Mouse (Mus musculus) kidney, postnatal 14 days (tissue): ENCODE measurements around the gene Mlkl.
"Not testable (repeated sequence)": the region's sequence is repeated elsewhere in the genome, so short reads cannot be mapped to it uniquely, and the experiment has no call there.

Experiments
- DNase-seq: peaks from one replicate; pipeline ENCODE4 v3.0.0; 2022; ENCODE audit warnings: mixed read lengths

The Mlkl gene

DNA sequence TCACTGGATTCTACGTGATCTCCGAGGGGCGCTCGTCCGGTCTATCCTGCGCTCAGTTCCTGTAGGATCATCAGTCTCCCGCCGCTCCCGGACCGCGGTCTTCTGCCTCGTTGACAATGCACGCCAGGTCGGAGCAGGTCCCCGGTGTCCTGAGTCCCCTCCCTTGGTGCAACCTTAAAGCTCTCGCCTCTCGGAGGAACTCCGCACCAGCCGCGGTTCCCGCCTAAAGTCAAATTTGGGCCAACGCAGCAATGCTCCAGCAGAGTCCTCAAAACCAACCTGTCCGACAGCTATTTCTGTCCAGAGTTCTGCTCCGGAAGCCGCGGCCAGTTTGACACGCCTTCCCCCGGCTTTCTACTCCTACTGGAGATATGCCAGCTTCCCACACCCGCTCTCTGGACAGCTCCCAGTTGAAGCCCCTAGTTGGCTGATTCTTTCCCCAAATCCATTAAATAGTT is at the start of gene Mlkl:
Gene Mlkl, minus strand, starts transcription at position 288 of the 458 bp plus-strand sequence.
- DNase-seq: peak; percentile 74

DNA sequence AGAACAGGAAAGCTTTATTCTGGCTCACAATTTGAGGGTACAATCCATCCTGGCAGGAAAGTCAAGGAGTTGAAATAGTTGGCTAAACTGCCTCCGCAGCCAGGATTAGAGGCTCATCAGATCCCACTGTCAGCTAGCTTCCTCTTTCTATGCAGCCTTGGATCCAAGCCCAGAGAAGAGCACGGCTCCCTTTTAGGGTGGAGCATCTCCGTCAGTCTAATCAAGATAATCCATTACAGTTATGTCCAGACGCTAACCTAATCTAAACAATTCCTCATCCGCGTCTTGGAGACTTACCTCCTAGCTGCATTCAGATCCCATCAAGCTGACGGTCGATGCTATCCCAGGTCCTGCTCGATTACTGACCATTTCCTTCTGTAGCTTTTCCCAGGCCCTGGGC is 47.9 kb upstream of the Mlkl start:
- no peak for DNase-seq

GRCm38 (mm10) chr8:111384628-111385027 is 46.7 kb upstream of the Mlkl start:
- no peak for DNase-seq

DNA sequence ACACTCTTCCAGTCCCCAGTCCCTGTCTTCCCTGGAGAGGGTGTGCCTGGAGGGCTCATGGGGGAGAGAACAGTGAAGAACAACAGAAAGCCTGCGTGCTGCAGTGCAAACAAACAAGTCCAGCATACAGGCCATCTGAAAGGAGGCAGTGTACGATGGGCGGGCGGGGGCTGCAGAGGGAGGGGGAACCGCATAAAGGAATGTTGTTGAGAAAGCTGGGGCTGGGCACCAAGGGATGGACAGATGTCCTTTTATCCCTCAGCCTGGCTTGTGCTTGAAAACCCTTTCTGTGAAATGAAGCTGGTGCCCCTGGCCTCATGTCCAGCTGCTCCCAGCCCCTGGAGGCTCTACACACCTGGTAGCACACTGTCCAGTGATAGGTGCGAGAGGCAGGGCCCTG is 37.2 kb upstream of the Mlkl start:
- no peak for DNase-seq

GRCm38 (mm10) chr8:111369711-111370110 is 31.7 kb upstream of the Mlkl start:
- no peak for DNase-seq

- no peak for DNase-seq
These were observed 29.4 kb upstream of the Mlkl start for GRCm38 (mm10) chr8:111367350-111367749.

DNA sequence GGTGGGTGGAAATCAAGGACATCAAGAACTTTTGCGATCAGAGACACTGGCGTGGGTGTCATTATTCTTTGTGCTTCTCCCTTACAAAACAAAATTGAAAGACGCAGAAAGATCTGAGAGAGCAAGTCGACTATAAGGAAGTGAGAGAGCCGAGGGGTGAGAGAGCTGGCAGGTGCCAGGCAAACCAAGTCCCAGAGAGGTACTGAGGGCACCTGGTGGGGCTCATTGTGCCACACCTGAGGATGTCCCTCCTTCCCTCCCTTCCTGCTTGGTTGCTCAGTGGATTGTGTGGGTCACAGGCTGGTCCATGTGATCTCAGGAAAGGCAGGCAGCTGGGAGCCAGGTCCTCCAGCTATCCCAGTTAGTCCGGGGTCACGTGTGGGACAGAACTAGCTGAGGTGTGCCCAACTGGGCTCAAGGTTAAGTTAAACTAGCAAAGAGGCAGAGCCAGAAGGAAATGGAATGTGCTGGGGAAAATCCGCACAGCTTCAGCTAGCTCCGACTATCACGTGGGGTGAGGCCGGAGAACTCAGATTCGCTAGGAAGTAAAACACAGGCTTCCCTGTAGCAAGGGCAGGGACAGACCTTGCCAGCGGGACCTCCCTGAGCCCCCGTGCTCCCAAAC is 28.7 kb upstream of the Mlkl start:
- peak; percentile 82 for DNase-seq

DNA sequence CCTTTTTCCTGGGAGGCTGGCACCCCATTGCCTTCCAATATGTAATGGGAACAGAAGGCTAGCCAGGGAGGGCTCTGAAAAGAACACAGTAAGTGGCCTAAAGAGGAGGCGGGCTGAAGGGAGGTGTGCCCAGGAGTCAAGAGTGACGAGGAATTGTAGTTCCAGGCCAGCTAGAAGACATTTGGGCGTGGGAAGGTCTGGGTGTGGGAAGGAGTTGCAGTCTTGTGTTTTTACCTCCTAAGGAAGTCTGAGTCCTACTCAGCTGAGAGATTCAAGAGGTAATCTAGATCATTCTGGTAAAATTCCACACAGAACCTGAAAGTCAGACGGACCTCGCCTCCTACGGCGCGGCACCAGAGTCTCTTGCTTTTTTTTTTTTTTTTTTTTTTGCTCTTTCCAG is 25.5 kb upstream of the Mlkl start:
- DNase-seq: no peak

- peak; percentile 59 for DNase-seq
These were observed 22.7 kb upstream of the Mlkl start for GRCm38 (mm10) chr8:111360579-111361209.

DNA sequence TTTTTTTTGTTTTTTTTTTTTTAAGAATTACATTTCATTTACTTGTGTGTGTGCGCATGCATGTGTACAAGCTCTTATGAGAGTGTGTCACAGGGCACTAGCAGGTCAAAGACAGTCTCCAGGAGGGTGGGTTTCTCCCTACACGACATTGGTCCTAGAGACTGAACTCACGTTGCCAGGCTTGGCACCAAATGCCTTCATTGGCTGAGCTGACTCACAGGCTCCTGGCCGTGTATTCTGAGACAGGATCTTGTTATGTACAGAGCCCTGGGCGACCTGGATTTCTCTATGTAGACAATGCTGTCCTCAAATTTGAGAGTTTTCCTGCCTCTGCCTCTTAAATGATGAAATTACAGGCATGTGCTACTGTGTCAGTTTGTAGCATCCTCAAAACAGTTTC is 22.0 kb upstream of the Mlkl start:
- no peak for DNase-seq

DNA sequence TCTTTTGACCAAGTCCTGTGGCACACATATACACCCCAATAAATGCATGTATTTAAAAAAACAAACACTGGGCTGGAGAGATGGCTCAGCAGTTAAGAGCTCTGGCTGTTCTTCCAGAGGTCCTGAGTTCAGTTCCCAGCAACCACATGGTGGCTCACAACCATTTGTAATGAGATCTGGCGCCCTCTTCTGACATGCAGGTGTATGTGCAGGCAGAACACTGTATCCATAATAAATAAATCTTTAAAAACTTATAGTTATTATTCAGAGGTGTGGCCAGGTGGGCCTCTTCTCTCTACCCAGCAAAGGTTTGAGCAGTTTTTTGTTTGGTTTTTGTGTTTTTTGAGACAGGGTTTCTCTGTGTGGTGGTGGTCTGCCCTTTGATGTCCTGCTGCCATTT is 20.9 kb upstream of the Mlkl start:
- no peak for DNase-seq

- no peak for DNase-seq
These were observed 19.5 kb upstream of the Mlkl start for GRCm38 (mm10) chr8:111357433-111357832.

- no peak for DNase-seq
These were observed 15.5 kb upstream of the Mlkl start for GRCm38 (mm10) chr8:111353497-111353896.

DNA sequence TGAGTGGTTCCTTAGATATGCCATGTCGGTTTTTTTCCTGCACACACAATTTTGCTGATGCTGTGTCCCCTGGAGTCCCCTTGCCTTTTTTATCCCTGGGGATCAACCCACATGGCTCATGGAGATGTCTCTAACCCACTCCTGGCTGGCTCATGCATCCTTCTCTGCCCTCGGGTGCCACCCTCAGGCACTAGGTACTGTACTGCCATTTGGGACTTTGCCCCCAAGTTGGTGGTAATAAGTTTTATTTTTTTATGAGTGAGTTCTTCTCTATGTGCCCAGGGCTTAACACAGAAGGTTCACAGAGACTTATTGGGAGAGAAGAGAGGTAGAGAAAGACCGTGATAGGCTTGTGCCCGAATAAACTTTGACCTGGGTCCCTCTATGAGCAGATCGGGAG is 14.3 kb upstream of the Mlkl start:
- no peak for DNase-seq

- DNase-seq: no peak
These were observed 12.6 kb upstream of the Mlkl start for GRCm38 (mm10) chr8:111350577-111350976.

GRCm38 (mm10) chr8:111343225-111343624 is 5.2 kb upstream of the Mlkl start:
- peak; percentile 87 for DNase-seq

- no peak for DNase-seq
These were observed 2.2 kb upstream of the Mlkl start for GRCm38 (mm10) chr8:111340186-111340585.

- no peak for DNase-seq
These were observed 612 bp upstream of the Mlkl start for GRCm38 (mm10) chr8:111338370-111339208.

GRCm38 (mm10) chr8:111337311-111337889 is 577 bp downstream of the Mlkl start:
- peak; percentile 12 for DNase-seq

DNA sequence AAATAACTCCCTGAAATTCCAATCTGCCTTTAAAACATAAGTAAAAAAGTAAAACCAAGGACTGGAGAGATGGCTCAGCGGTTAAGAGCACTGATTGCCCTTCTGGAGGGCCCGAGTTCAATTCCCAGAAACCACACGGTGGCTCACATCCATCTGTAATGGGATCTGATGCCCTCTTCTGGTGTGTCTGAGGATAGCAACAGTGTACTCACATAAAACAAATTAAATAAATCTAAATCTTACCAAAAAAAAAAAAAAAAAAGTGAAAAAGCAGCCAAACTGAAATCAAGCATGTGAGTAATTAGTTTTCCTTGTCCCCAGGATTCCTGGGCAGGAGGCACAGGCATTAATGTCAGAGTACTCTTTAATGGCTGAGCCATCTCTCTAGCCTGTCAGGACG is 1.3 kb downstream of the Mlkl start:
- no peak for DNase-seq

DNA sequence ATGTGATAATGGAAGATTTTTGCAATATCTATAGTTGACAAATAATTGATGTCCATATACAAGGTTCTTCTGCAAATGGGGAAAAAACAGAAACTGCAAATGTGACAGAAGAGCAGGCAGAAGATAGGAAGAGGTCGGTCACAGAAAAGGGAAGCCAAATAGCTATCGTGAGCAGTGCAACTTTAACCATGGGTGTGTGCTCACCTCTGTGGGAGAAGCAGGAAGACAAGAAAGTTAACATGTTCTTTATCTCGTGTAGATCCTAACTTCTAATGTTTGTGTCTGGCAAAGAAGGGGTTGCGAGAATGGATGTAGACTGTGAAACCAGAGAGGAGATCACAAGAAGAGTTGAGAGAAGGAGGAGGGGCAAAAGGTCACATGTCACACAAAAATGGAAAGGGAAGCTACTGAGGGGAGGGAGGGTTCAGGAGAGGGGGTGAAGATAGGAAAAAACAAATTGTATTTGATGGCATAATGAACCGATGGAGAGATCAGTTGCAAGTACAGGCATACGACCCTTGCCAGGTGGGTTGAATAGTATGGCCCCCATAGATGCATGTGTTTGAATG is 12.7 kb downstream of the Mlkl start:
- no peak for DNase-seq

DNA sequence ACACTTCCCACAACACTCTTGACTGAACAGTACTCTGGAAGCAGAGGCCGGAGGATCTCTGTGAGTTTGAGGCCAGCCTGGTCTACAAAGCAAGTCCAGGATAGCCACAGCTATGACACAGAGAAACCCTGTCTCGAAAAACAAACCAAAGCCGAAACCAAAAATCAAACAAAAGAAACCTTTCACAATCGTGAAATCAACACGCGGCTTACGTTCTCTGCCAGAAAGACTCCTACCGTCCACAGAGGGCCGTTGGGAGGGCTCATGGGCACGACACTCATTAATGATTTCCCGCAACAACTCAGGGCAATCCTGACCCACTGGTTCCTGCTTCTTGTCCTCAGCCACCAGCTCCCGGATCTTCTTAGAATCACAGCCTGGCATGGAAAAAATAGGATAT is 23.2 kb downstream of the Mlkl start:
- DNase-seq: no peak

DNA sequence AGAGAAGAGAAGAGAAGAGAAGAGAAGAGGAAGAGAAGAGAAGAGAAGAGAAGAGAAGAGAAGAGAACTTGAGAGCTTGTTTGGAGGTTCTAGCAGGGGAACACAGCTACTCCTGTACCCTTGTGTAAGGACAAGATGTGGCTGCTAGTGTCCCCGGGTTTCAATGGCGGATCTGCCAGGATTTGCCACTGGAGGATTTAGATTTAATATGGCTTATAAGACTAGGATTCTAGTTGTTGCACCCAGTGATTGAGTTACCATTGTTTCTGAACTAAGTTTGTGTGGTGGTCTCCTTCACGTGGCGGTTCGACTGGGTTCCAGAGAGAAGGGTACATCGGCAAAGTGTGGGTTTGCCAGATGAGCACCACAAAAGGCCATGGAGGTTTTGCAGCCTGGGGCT is 24.0 kb downstream of the Mlkl start:
- DNase-seq: not testable (repeated sequence)
